Mouse (Mus musculus) olfactory bulb, adult 2 months (tissue): ENCODE data around the gene D6Ertd527e. TPM values are rescaled to one million over a fixed set of nuclear protein-coding genes. Genes with fewer than 3 reads are reported as not detected.

Experiments used
- H3K27ac ChIP-seq: fragments of 200-500 bp; 2 replicates; pipeline ENCODE4 v1.5.1; 2012; ENCODE audit warnings: low read depth, low read length; ENCODE audit not compliant: insufficient read depth
- H3K4me1 ChIP-seq: fragments of 200-500 bp; 2 replicates; pipeline ENCODE4 v1.6.1; 2012; ENCODE audit warnings: low read length; ENCODE audit not compliant: control insufficient read depth, insufficient read depth
- H3K4me3 ChIP-seq: fragments of 200-500 bp; 2 replicates; pipeline ENCODE4 v1.5.1; 2012; ENCODE audit warnings: mild to moderate bottlenecking, low read depth, low read length, moderate library complexity; ENCODE audit not compliant: insufficient read depth
- CTCF ChIP-seq: fragments of 200-500 bp; IDR thresholded peaks from 2 replicates; pipeline ENCODE4 v1.5.1; 2012; ENCODE audit warnings: low read depth, mild to moderate bottlenecking, low read length, moderate library complexity; ENCODE audit not compliant: insufficient read depth
- POLR2A ChIP-seq: fragments of 200-500 bp; IDR thresholded peaks from 2 replicates; pipeline ENCODE4 v1.6.1; 2012; ENCODE audit warnings: mild to moderate bottlenecking, low read depth, low read length, moderate library complexity; ENCODE audit not compliant: insufficient read depth
- WGBS: fragments of 180-500 bp; shearing (Covaris S2); methylation state at CpG from one replicate; pipeline ENCODE4 v1.1.7; 2018; 5-methylcytosine and 5-hydroxymethylcytosine counted together
- polyA plus RNA-seq: library from polyadenylated mRNA; stranded (reverse); fragments of >200 nt; gene quantifications from 2 replicates; pipeline ENCODE4 v1.2.4, GENCODE M21; 2012; ENCODE audit warnings: low replicate concordance; ENCODE audit not compliant: missing spikeins, insufficient read depth, insufficient read length

D6Ertd527e gene
- polyA plus RNA-seq, 1 experiment, result not detected

GRCm38 (mm10) chr6:87101955-87102353 is 2.6 kb upstream of the D6Ertd527e start:
- Histone ChIP-seq H3K27ac (no peak overlapping the region), H3K4me1 (peaks cover 12% of the 10 kb centered on the region; the same call in 1 of the 2 replicates), H3K4me3 (no peak overlapping the region)
- 27% methylated on average over 4 of the region's 4 CpGs for WGBS
- TF ChIP-seq POLR2A, result no peak
- TF ChIP-seq CTCF, result no peak

GRCm38 (mm10) chr6:87102421-87102911 is 2.1 kb upstream of the D6Ertd527e start:
- H3K4me1 ChIP-seq, result peaks cover 12% of the 10 kb centered on the region; the same call in 1 of the 2 replicates
- TF ChIP-seq CTCF (no peak), POLR2A (no peak)
- no peak overlapping the region for H3K4me3 ChIP-seq
- 37% methylated on average over 7 of the region's 7 CpGs for WGBS
- H3K27ac ChIP-seq, result no peak overlapping the region

DNA sequence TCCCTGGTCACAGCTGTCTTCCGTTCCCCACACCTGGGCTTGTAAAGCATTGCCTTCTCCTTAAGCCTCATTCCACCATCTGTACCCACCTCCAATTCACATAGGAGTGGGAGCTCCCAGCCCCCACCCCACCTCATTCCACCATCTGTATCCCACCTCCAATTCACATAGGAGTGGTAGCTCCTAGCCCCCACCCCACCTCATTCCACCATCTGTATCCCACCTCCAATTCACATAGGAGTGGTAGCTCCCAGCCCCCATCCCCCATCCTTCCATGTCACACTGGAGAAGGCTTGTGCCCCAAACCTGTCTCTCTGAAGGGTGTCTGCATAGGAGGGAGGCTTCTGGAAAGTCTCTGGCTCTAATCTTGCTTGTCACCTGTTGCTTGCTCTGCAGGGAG is 1.2 kb upstream of the D6Ertd527e start:
- H3K27ac ChIP-seq, result no peak overlapping the region
- H3K4me1 ChIP-seq, result peaks cover 12% of the 10 kb centered on the region; the same call in 1 of the 2 replicates
- 97% methylated on average over 1 of the region's 1 CpGs for WGBS
- no peak overlapping the region for H3K4me3 ChIP-seq
- TF ChIP-seq CTCF, result no peak
- TF ChIP-seq POLR2A, result no peak

GRCm38 (mm10) chr6:87111493-87111892 is 6.9 kb downstream of the D6Ertd527e start:
- no peak overlapping the region for H3K27ac ChIP-seq
- H3K4me3 ChIP-seq, result no peak overlapping the region
- WGBS, result 83% methylated on average over 1 of the region's 1 CpGs
- no peak for TF ChIP-seq CTCF
- TF ChIP-seq POLR2A, result no peak
- no peaks in the 10 kb centered on the region for H3K4me1 ChIP-seq

GRCm38 (mm10) chr6:87112125-87112524 is 7.6 kb downstream of the D6Ertd527e start:
- 73% methylated on average over 6 of the region's 6 CpGs for WGBS
- Histone ChIP-seq H3K4me3 (no peak overlapping the region), H3K27ac (no peak overlapping the region), H3K4me1 (no peaks in the 10 kb centered on the region)
- TF ChIP-seq POLR2A (no peak), CTCF (no peak)

GRCm38 (mm10) chr6:87115981-87116380 is 11.4 kb downstream of the D6Ertd527e start:
- WGBS, result 88% methylated on average over 2 of the region's 2 CpGs

GRCm38 (mm10) chr6:87116596-87116995 is 12.1 kb downstream of the D6Ertd527e start:
- TF ChIP-seq POLR2A, result no peak
- TF ChIP-seq CTCF, result no peak
- H3K4me1 ChIP-seq, result no peaks in the 10 kb centered on the region
- no peak overlapping the region for H3K4me3 ChIP-seq
- WGBS, result 93% methylated on average over 7 of the region's 7 CpGs
- H3K27ac ChIP-seq, result no peak overlapping the region

More at GRCm38 (mm10) chr6:87115981-87116380, 11.4 kb downstream of the D6Ertd527e start:
- TF ChIP-seq POLR2A, result no peak
- no peak for TF ChIP-seq CTCF
- H3K4me1 ChIP-seq, result no peaks in the 10 kb centered on the region
- no peak overlapping the region for H3K27ac ChIP-seq
- no peak overlapping the region for H3K4me3 ChIP-seq

DNA sequence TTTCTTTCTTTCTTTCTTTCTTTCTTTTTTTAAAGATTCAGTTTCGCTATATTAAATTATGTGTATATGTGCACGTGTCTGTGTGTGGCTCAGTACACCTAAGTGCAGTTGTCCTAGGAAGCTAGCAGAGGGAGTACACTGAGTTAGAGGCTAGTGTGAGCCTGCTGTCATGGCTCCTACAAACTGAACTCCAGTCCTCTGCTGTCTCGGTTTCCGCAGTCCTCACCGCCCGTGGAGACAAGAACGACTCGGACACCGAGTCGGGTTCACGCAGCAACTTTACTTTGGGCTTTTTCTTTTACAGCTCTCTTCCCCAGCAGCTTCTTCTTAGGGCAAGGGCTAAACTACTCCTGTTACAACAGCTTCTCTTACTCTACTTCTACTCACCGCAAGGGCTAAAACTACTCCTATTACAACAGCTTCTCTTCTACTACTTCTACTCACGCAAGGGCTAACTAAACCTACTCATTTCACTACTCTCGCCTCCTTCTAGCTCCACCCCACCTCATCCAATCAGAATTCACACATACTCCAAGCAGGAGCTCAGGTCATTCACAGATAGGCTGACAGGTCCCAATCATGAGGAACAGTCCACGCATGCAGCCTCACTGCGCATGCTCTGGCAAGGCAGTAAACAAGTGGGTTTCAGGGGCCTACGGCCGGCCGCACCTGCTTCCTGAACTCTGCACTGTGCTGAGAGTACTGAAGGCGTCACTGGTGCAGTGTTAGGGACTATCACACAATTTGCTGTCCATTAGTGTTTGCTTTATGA is 14.7 kb downstream of the D6Ertd527e start:
- Histone ChIP-seq H3K27ac (no peak overlapping the region), H3K4me1 (no peaks in the 10 kb centered on the region), H3K4me3 (no peak overlapping the region)
- TF ChIP-seq CTCF (no peak), POLR2A (no peak)
- 93% methylated on average over 20 of the region's 20 CpGs for WGBS

DNA sequence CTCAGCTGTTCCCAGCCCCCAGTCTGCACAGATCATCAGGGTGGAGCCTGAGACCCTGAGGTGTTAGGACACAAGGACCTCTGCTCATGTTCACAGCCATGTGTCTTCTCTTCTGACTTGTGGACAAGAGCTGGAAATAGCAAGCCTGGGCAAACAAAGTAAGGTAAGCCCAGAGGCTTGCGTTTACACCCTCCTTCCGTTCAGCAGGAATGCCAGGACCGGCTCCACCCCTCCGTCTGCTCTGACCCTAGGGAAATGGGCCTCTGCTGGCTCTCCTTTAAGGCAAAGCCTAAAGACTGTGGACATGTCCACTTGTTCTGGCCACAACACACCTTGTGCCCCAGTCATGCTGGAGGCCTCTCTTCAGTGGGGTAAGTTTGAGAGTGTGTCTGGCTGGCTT is 15.4 kb downstream of the D6Ertd527e start:
- H3K27ac ChIP-seq, result no peak overlapping the region
- TF ChIP-seq POLR2A (no peak), CTCF (no peak)
- no peak overlapping the region for H3K4me3 ChIP-seq
- H3K4me1 ChIP-seq, result no peaks in the 10 kb centered on the region
- WGBS, result 82% methylated on average over 4 of the region's 4 CpGs
